Mouse (Mus musculus) stomach, postnatal 0 days (tissue): Measurements from ENCODE around the gene Ttll11.

Experiments
- CTCF ChIP-seq: IDR thresholded peaks from 2 replicates; pipeline ENCODE4 v1.5.1; 2016; ENCODE audit warnings: antibody characterized with exemption, low read depth, mild to moderate bottlenecking, moderate library complexity
- EP300 ChIP-seq: optimal IDR thresholded peaks from 2 replicates; pipeline ENCODE3; 2016; ENCODE audit warnings: antibody characterized with exemption

- no peak for TF ChIP-seq CTCF
- TF ChIP-seq EP300: no peak
Observed at GRCm38 (mm10) chr2:35978276-35978933, 1.3 kb downstream of the Ttll11 start.
